Mouse (Mus musculus): ENCODE data around the gene Smyd1.

DNA sequence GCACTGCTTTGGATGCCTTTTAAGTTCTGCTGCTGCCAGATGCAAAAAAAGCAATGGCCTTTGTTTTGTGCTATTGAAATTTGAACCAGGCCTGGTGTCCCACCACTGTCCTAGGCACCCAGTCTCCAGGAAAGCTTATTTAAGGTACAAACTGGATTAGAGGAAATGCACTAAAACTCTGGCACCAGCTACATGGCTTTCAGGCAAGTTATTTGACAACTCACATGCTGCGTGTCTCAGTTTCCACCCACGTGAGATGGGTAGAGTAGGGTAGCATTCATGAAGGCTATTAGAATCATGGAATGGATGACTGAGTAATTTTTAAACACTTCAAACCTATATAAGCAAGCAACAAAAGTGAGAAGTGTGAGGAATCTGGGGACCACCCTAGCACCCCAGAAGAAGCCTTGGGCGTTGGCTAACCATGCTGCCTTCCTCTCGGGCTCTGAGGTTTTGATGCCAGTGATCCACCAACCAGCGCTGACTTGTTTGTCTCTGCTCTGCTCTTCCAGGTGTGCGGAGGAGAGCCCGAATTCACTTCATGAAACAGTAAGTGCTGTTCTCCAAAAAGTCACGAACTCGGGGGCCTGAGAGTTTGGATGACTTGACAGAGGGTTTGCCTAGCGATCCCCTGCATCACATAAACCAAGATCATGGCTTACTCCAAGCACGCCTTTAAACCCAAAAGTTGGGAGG is 11.7 kb upstream of the Smyd1 start:
- TF ChIP-seq IRF4 (IDR thresholded peaks at IDR 0.05; ENCODE audit: low read depth, low read length) (no peak), CTCF (conservative IDR thresholded peaks at IDR 0.05 in 1 of 2, IDR thresholded peaks at IDR 0.05 in 1 of 2; ENCODE audit: low read depth in 2 of 2, low read length in 2 of 2) (no peak), ZC3H11A (IDR thresholded peaks at IDR 0.05; ENCODE audit: low read depth, low read length) (no peak), MAX (IDR thresholded peaks at IDR 0.05; ENCODE audit: low read length) (no peak), POLR2A (IDR thresholded peaks at IDR 0.05; ENCODE audit: low read depth, low read length) (no peak), EP300 (IDR thresholded peaks at IDR 0.05; ENCODE audit: low read length) (no peak)
